Mouse (Mus musculus) spleen, adult 2 months (tissue): ENCODE measurements around the gene Qpctl. TPM values are rescaled to one million over a fixed set of nuclear protein-coding genes. Genes with fewer than 3 reads are reported as not detected.

Source experiments
- DNase-seq, 2 experiments: peaks; one replicate each; pipeline versions ENCODE4 v3.0.0 to v3.0.0-alpha.2; 2012 to 2021; ENCODE audit warnings: low spot score in 2 of 2, low read depth in 1 of 2
- H3K27ac ChIP-seq: fragments of 200-500 bp; 2 replicates; pipeline ENCODE4 v1.5.1; 2012; ENCODE audit warnings: low read length, inconsistent platforms; ENCODE audit not compliant: insufficient read depth
- H3K27me3 ChIP-seq: fragments of 200-500 bp; 2 replicates; pipeline ENCODE4 v1.6.1; 2012; ENCODE audit warnings: mild to moderate bottlenecking, moderate library complexity, low read length, inconsistent platforms; ENCODE audit not compliant: control insufficient read depth, insufficient read depth
- H3K36me3 ChIP-seq: fragments of 200-500 bp; 2 replicates; pipeline ENCODE4 v1.6.1; 2012; ENCODE audit warnings: mild to moderate bottlenecking, low read length, inconsistent platforms; ENCODE audit not compliant: control insufficient read depth, insufficient read depth
- H3K4me1 ChIP-seq: fragments of 200-500 bp; 2 replicates; pipeline ENCODE4 v1.6.1; 2011; ENCODE audit warnings: inconsistent platforms; ENCODE audit not compliant: control insufficient read depth, insufficient read depth, insufficient read length
- H3K4me3 ChIP-seq: fragments of 200-500 bp; 2 replicates; pipeline ENCODE4 v1.5.1; 2011; ENCODE audit warnings: mild to moderate bottlenecking, inconsistent platforms; ENCODE audit not compliant: insufficient read depth, insufficient read length; ENCODE audit errors: extremely low read depth
- CTCF ChIP-seq: fragments of 200-500 bp; IDR thresholded peaks from 2 replicates; pipeline ENCODE4 v1.5.1; 2011; ENCODE audit warnings: mild to moderate bottlenecking, inconsistent platforms; ENCODE audit not compliant: insufficient read depth, insufficient read length, insufficient replicate concordance; ENCODE audit errors: extremely low read depth
- POLR2A ChIP-seq: fragments of 200-500 bp; IDR thresholded peaks from 2 replicates; pipeline ENCODE4 v1.6.1; 2011; ENCODE audit warnings: low read depth, low read length, inconsistent platforms
- WGBS: fragments of 180-500 bp; shearing (Covaris S2); methylation state at CpG from one replicate; pipeline ENCODE4 v1.1.7; 2018; 5-methylcytosine and 5-hydroxymethylcytosine counted together
- polyA plus RNA-seq: library from polyadenylated mRNA; depleted of rRNA; stranded (reverse); fragments of >200 nt; gene quantifications from 2 replicates; pipeline ENCODE4 v1.2.3, GENCODE M21; 2012

The Qpctl gene
- polyA plus RNA-seq, 1 experiment, result 7.7 TPM

GRCm38 (mm10) chr7:19118028-19118771 is 30.9 kb downstream of the Qpctl start, which contains the start of gene Gm4969:
TSS of gene Gm4969 (minus strand) at chr7:19118368.
- Histone ChIP-seq H3K36me3 (no peaks in the 10 kb centered on the region), H3K4me1 (peaks cover 5% of the 10 kb centered on the region), H3K27me3 (0 out of 2 replicates have a peak, but pooled peaks cover 4% of the 10 kb centered on the region), H3K27ac (no peak within 1 kb of the TSS), H3K4me3 (no peak within 1 kb of the TSS)
- WGBS, result 46% methylated on average over 64 of the region's 64 CpGs
- TF ChIP-seq POLR2A, result no peak
- no peak for TF ChIP-seq CTCF
- DNase-seq, result peak in 1 of 2 experiments; percentile 33

- Histone ChIP-seq H3K4me1 (no peaks in the 10 kb centered on the region), H3K27ac (no peak overlapping the region), H3K36me3 (no peaks in the 10 kb centered on the region), H3K27me3 (peaks cover 2% of the 10 kb centered on the region; the same call in 1 of the 2 replicates), H3K4me3 (no peak overlapping the region)
- TF ChIP-seq POLR2A (no peak), CTCF (no peak)
- 89% methylated on average over 1 of the region's 1 CpGs for WGBS
- no peak for DNase-seq
Observed at GRCm38 (mm10) chr7:19109565-19109964, 39.5 kb downstream of the Qpctl start.

GRCm38 (mm10) chr7:19107436-19107835 is 41.7 kb downstream of the Qpctl start:
- no peak for DNase-seq
- Histone ChIP-seq H3K4me1 (no peaks in the 10 kb centered on the region), H3K27me3 (0 out of 2 replicates have a peak, but pooled peaks cover 1% of the 10 kb centered on the region), H3K4me3 (no peak overlapping the region), H3K36me3 (no peaks in the 10 kb centered on the region), H3K27ac (no peak overlapping the region)
- 65% methylated on average over 3 of the region's 3 CpGs for WGBS
- TF ChIP-seq POLR2A (no peak), CTCF (no peak)

GRCm38 (mm10) chr7:19104486-19104885 is 44.6 kb downstream of the Qpctl start:
- Histone ChIP-seq H3K27me3 (0 out of 2 replicates have a peak, but pooled peaks cover 1% of the 10 kb centered on the region), H3K4me1 (no peaks in the 10 kb centered on the region), H3K27ac (no peak overlapping the region), H3K4me3 (no peak overlapping the region), H3K36me3 (no peaks in the 10 kb centered on the region)
- DNase-seq, result no peak
- 73% methylated on average over 2 of the region's 2 CpGs for WGBS
- no peak for TF ChIP-seq CTCF
- no peak for TF ChIP-seq POLR2A

- Histone ChIP-seq H3K4me3 (no peak overlapping the region), H3K4me1 (no peaks in the 10 kb centered on the region), H3K36me3 (no peaks in the 10 kb centered on the region), H3K27me3 (0 out of 2 replicates have a peak, but pooled peaks cover 1% of the 10 kb centered on the region), H3K27ac (no peak overlapping the region)
- DNase-seq, result no peak
- TF ChIP-seq CTCF, result no peak
- no peak for TF ChIP-seq POLR2A
Observed at GRCm38 (mm10) chr7:19103741-19104140, 45.4 kb downstream of the Qpctl start.

- DNase-seq, result no peak
- WGBS, result 87% methylated on average over 1 of the region's 1 CpGs
- Histone ChIP-seq H3K4me1 (no peaks in the 10 kb centered on the region), H3K36me3 (no peaks in the 10 kb centered on the region), H3K27ac (no peak overlapping the region), H3K27me3 (peaks cover 8% of the 10 kb centered on the region), H3K4me3 (no peak overlapping the region)
- TF ChIP-seq CTCF (no peak), POLR2A (no peak)
Observed at GRCm38 (mm10) chr7:19100290-19100689, 48.8 kb downstream of the Qpctl start.

- TF ChIP-seq CTCF (no peak), POLR2A (no peak)
- Histone ChIP-seq H3K36me3 (no peaks in the 10 kb centered on the region), H3K27ac (no peak overlapping the region), H3K4me3 (no peak overlapping the region), H3K4me1 (peaks cover 7% of the 10 kb centered on the region; the same call in 1 of the 2 replicates), H3K27me3 (peaks cover 18% of the 10 kb centered on the region)
- 91% methylated on average over 7 of the region's 7 CpGs for WGBS
- no peak for DNase-seq
Observed at GRCm38 (mm10) chr7:19098811-19099210, 50.3 kb downstream of the Qpctl start.
